Mouse (Mus musculus): Measurements from ENCODE around the gene Ccdc92b. TPM values are rescaled to one million over a fixed set of nuclear protein-coding genes. Genes with fewer than 3 reads are reported as not detected.

Gene Ccdc92b
- polyA plus RNA-seq, 1 experiment: 0.06 TPM

DNA sequence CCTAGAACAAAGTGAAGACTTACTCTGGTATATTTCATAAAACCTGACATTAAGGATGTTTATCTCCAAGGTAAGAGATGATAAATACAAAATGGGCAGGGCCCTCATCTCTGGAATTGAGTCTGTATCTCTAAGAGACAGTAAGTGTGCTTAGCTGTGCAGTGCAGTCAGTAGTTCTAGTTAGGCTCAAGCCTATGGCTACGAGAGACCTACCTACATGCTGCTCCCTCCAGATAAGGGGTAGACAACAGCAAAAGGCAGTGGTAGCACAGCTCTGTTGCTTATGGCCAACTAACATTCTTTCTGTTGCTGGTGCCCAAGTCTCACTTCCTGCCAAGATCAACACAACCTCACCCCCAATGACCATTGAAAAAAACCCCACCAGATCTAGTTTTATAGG lies 54.2 kb downstream of the Ccdc92b start:
- H3K4me1 ChIP-seq: peaks cover 62% of the 10 kb centered on the region
- peak overlapping the region; percentile 60 for H3K4me3 ChIP-seq (replicated peaks)
- H3K9me3 ChIP-seq: no peaks in the 10 kb centered on the region
- no peak for TF ChIP-seq FLI1 (IDR thresholded peaks at IDR 0.05; ENCODE audit: low read length)
- no peak for TF ChIP-seq GATA1 (IDR thresholded peaks at IDR 0.05; ENCODE audit: borderline replicate concordance, low read length)
- peaks cover 96% of the 10 kb centered on the region for H3K36me3 ChIP-seq (replicated peaks; ENCODE audit: low read length)
- no peaks in the 10 kb centered on the region for H3K27me3 ChIP-seq (replicated peaks)

DNA sequence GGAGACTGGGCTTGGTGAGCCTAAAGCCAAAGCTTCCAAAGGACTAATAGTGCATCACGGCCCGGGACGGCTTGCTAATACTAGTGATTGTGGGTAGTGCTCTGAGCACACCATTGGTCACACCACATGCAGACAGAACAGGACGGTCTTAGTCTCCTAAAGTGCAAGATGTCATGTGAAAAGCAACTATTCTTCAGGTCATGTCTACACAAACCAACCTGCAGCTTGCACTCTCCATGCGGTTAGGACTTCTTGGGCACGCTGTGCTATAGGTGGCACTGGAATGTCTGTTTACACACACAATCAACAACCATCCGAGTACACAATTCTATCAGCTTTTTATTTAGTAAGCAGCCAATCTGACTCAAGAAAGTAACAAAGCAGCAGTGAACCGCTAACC lies 55.3 kb downstream of the Ccdc92b start:
- Histone ChIP-seq H3K27me3 (replicated peaks) (no peaks in the 10 kb centered on the region), H3K36me3 (replicated peaks; ENCODE audit: low read length) (peaks cover 95% of the 10 kb centered on the region), H3K4me1 (peaks cover 62% of the 10 kb centered on the region), H3K9me3 (no peaks in the 10 kb centered on the region), H3K4me3 (replicated peaks) (no peak overlapping the region)
- TF ChIP-seq FLI1 (IDR thresholded peaks at IDR 0.05; ENCODE audit: low read length) (no peak), GATA1 (IDR thresholded peaks at IDR 0.05; ENCODE audit: borderline replicate concordance, low read length) (no peak)

DNA sequence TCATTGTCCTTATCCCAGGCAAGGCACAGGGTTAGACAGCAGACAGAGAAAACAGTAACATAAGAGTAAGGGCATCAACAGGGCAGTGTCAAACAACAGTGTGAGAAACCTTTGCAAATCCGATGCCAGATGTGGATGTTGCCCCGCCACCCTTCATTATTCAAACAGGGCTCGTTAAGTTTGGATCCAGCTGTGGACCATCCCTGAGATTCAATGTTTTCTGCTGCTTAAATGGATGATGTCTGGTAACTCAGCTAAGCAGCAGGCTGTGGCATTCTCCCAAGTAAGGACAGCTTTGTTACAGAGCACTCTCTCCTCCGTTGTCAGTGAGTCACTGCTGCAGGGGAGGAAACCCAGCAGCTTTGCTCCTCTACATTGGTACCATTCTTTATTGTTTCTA lies 55.8 kb downstream of the Ccdc92b start:
- no peaks in the 10 kb centered on the region for H3K9me3 ChIP-seq
- TF ChIP-seq FLI1 (IDR thresholded peaks at IDR 0.05; ENCODE audit: low read length): no peak
- TF ChIP-seq GATA1 (IDR thresholded peaks at IDR 0.05; ENCODE audit: borderline replicate concordance, low read length): no peak
- no peak overlapping the region for H3K4me3 ChIP-seq (replicated peaks)
- no peaks in the 10 kb centered on the region for H3K27me3 ChIP-seq (replicated peaks)
- H3K36me3 ChIP-seq (replicated peaks; ENCODE audit: low read length): peaks cover 95% of the 10 kb centered on the region
- H3K4me1 ChIP-seq: peaks cover 60% of the 10 kb centered on the region

Other genes starting within 250 kb of the Ccdc92b start
- 0.42 and 0.81 TPM in 2 replicates for gene Rap1gap2, start 8.7 kb upstream of the Ccdc92b start, polyA plus RNA-seq (2012; ENCODE audit: insufficient read depth, low replicate concordance)
- gene Cluh, start 29.9 kb downstream of the Ccdc92b start, polyA plus RNA-seq (2012; ENCODE audit: insufficient read depth, low replicate concordance): 2.1 and 8.3 TPM in 2 replicates
- 10.5 and 11.5 TPM in 2 replicates for gene Pafah1b1, start 105.1 kb downstream of the Ccdc92b start, polyA plus RNA-seq (2012; ENCODE audit: insufficient read depth, low replicate concordance)
- 0.32 and 10.4 TPM in 2 replicates for gene Mettl16, start 151.2 kb downstream of the Ccdc92b start, polyA plus RNA-seq (2012; ENCODE audit: insufficient read depth, low replicate concordance)
- 59.1 and 85.0 TPM in 2 replicates for gene Mnt, start 211.3 kb downstream of the Ccdc92b start, polyA plus RNA-seq (2012; ENCODE audit: insufficient read depth, low replicate concordance)